Mouse (Mus musculus) liver, embryonic 14.5 days (tissue): ENCODE results near the gene Rras2. TPM values are rescaled to one million over a fixed set of nuclear protein-coding genes. Genes with fewer than 3 reads are reported as not detected.

Experiments used
- ATAC-seq: fragments of 200-750 bp; cut with Nextera tagmentation; 2 replicates; pipeline ENCODE4 v1.8.0; 2017; ENCODE audit warnings: moderate number of reproducible peaks, mild to moderate bottlenecking, moderate library complexity; ENCODE audit not compliant: insufficient read depth
- DNase-seq, 3 experiments: peaks; one replicate each; pipeline ENCODE4 v3.0.0-alpha.2; 2012 to 2013; ENCODE audit warnings: low read depth in 3 of 3, low spot score in 3 of 3
- H3K27ac ChIP-seq: fragments of 300-500 bp; sonication (generic); 2 replicates; pipeline ENCODE4 v1.5.1; 2014; ENCODE audit warnings: moderate library complexity, mild to moderate bottlenecking, control low read depth, inconsistent platforms
- H3K27me3 ChIP-seq: fragments of 300-500 bp; sonication (generic); 2 replicates; pipeline ENCODE4 v1.6.1; 2014; ENCODE audit warnings: mild to moderate bottlenecking, low read length, moderate library complexity; ENCODE audit not compliant: control insufficient read depth, insufficient read depth
- H3K36me3 ChIP-seq: fragments of 300-500 bp; sonication (generic); replicated peaks from 2 replicates; pipeline ENCODE4 v1.6.1; 2014; ENCODE audit warnings: low read depth; ENCODE audit not compliant: control insufficient read depth, insufficient read depth
- H3K4me1 ChIP-seq, 2 experiments: fragments of 200-500 bp in 1 of 2; fragments of 300-500 bp in 1 of 2; sonication (generic) in 1 of 2; replicated peaks; 2 replicates each; pipeline ENCODE4 v1.6.1; 2012 to 2014; ENCODE audit warnings: antibody characterized with exemption in 1 of 2, inconsistent platforms in 1 of 2, low read length in 1 of 2; ENCODE audit not compliant: control insufficient read depth in 2 of 2, insufficient read depth in 2 of 2
- H3K4me2 ChIP-seq: fragments of 300-500 bp; sonication (generic); 2 replicates; pipeline ENCODE4 v1.6.1; 2014; ENCODE audit warnings: low read depth, mild to moderate bottlenecking, control low read depth, moderate library complexity
- H3K4me3 ChIP-seq, 2 experiments: fragments of 200-500 bp in 1 of 2; fragments of 300-500 bp in 1 of 2; sonication (generic) in 1 of 2; 2 replicates each; pipeline ENCODE4 v1.5.1; 2012 to 2014; ENCODE audit warnings: low read depth in 2 of 2, low read length in 2 of 2, mild to moderate bottlenecking in 2 of 2, control low read depth in 1 of 2, inconsistent platforms in 1 of 2, moderate library complexity in 1 of 2; ENCODE audit not compliant: insufficient read depth in 1 of 2
- H3K9ac ChIP-seq: fragments of 300-500 bp; sonication (generic); replicated peaks from 2 replicates; pipeline ENCODE4 v1.6.1; 2014; ENCODE audit warnings: mild to moderate bottlenecking, control low read depth, moderate library complexity
- H3K9me3 ChIP-seq: fragments of 300-500 bp; sonication (generic); 2 replicates; pipeline ENCODE4 v1.6.1; 2016; ENCODE audit warnings: low read length, mixed read lengths; ENCODE audit not compliant: control insufficient read depth
- CTCF ChIP-seq: IDR thresholded peaks from 2 replicates; pipeline ENCODE4 v1.5.1; 2016; ENCODE audit warnings: antibody characterized with exemption, low read depth, control low read depth
- EP300 ChIP-seq: IDR thresholded peaks from 2 replicates; pipeline ENCODE4 v1.6.1; 2016; ENCODE audit warnings: antibody characterized with exemption, low read depth
- WGBS: fragments of 180-500 bp; shearing (Covaris S2); extraction: QIAGEN DNeasy Blood & Tissue Kit; methylation state at CpG from one replicate; pipeline ENCODE4 v1.1.7; 2014; ENCODE audit not compliant: insufficient replicate concordance; 5-methylcytosine and 5-hydroxymethylcytosine counted together
- polyA plus RNA-seq, 2 experiments: library from polyadenylated mRNA; depleted of rRNA in 1 of 2; stranded (reverse) in 1 of 2; unstranded in 1 of 2; fragments of >200 nt; fragmentation: Nextera tagmentation in 1 of 2; extraction: Ambion mirVana in 1 of 2; gene quantifications; 2 replicates each; pipeline versions ENCODE4 v1.2.1 to v1.2.3; 2012 to 2014

Rras2 gene
- polyA plus RNA-seq, 2 experiments = 5.3 to 7.9 TPM

- 47% methylated on average over 3 of the region's 3 CpGs for whole genome bisulfite sequencing
- H3K4me2 ChIP-seq = no peak overlapping the region
- H3K27ac ChIP-seq = no peak overlapping the region
- DNase-seq (no peak), ATAC-seq (no peak)
- TF ChIP-seq CTCF (no peak), EP300 (no peak)
- no peak overlapping the region for H3K9ac ChIP-seq
- H3K36me3 ChIP-seq = no peaks in the 10 kb centered on the region
- H3K27me3 ChIP-seq = no peaks in the 10 kb centered on the region
- no peaks in the 10 kb centered on the region for H3K9me3 ChIP-seq
- no peaks in the 10 kb centered on the region for H3K4me1 ChIP-seq
- H3K4me3 ChIP-seq = no peak overlapping the region
These were observed 90.2 kb downstream of the Rras2 start for GRCm38 (mm10) chr7:114027406-114027805.

- H3K4me2 ChIP-seq = no peak overlapping the region
- H3K4me3 ChIP-seq = no peak overlapping the region
- DNase-seq (no peak), ATAC-seq (no peak)
- H3K27ac ChIP-seq = no peak overlapping the region
- no peak overlapping the region for H3K9ac ChIP-seq
- TF ChIP-seq CTCF = no peak
- TF ChIP-seq EP300 = no peak
- H3K36me3 ChIP-seq = no peaks in the 10 kb centered on the region
- H3K4me1 ChIP-seq = no peaks in the 10 kb centered on the region
- 62% methylated on average over 8 of the region's 8 CpGs for WGBS
- H3K27me3 ChIP-seq = no peaks in the 10 kb centered on the region
- no peaks in the 10 kb centered on the region for H3K9me3 ChIP-seq
These were observed 90.7 kb downstream of the Rras2 start for GRCm38 (mm10) chr7:114026923-114027322.

GRCm38 (mm10) chr7:114020704-114021093 lies 96.9 kb downstream of the Rras2 start:
- H3K9ac ChIP-seq = peak overlapping the region; percentile 61
- DNase-seq = peak; percentile 30 to 54 (median 33)
- peak; percentile 87 for TF ChIP-seq CTCF
- no peak for TF ChIP-seq EP300
- H3K4me2 ChIP-seq = peak overlapping the region; percentile 72
- no peaks in the 10 kb centered on the region for H3K9me3 ChIP-seq
- no peak overlapping the region for H3K27ac ChIP-seq
- ATAC-seq = no peak
- no peaks in the 10 kb centered on the region; the same call in 1 of the 2 replicates for H3K27me3 ChIP-seq
- H3K4me3 ChIP-seq = peak overlapping the region; percentile 54 to 93
- no peaks in the 10 kb centered on the region for H3K36me3 ChIP-seq
- under 1% methylated on average over 11 of the region's 11 CpGs for WGBS
- H3K4me1 ChIP-seq = peaks cover 0 to 5% of the 10 kb centered on the region in 2 experiments; a peak in 2 of 4 replicates

- peak overlapping the region; percentile 72 for H3K4me2 ChIP-seq
- no peaks in the 10 kb centered on the region; the same call in 1 of the 2 replicates for H3K27me3 ChIP-seq
- H3K36me3 ChIP-seq = no peaks in the 10 kb centered on the region
- no peak overlapping the region for H3K27ac ChIP-seq
- no peak for DNase-seq
- peak overlapping the region; percentile 61 for H3K9ac ChIP-seq
- H3K9me3 ChIP-seq = no peaks in the 10 kb centered on the region
- WGBS = 8% methylated on average over 11 of the region's 11 CpGs
- TF ChIP-seq EP300 (no peak), CTCF (no peak)
- no peak for ATAC-seq
- H3K4me1 ChIP-seq = peaks cover 0 to 5% of the 10 kb centered on the region in 2 experiments; a peak in 2 of 4 replicates
- peak overlapping the region; percentile 54 to 93 for H3K4me3 ChIP-seq
These were observed 97.4 kb downstream of the Rras2 start for GRCm38 (mm10) chr7:114020057-114020703.

GRCm38 (mm10) chr7:114018861-114019260 lies 98.7 kb downstream of the Rras2 start:
- Histone ChIP-seq H3K4me3 (no peak overlapping the region), H3K4me2 (no peak overlapping the region), H3K9me3 (no peaks in the 10 kb centered on the region), H3K4me1 (peaks cover 0 to 5% of the 10 kb centered on the region in 2 experiments; a peak in 2 of 4 replicates), H3K27me3 (no peaks in the 10 kb centered on the region; the same call in 1 of the 2 replicates), H3K9ac (no peak overlapping the region), H3K36me3 (no peaks in the 10 kb centered on the region), H3K27ac (no peak overlapping the region)
- TF ChIP-seq CTCF (no peak), EP300 (no peak)
- ATAC-seq (no peak), DNase-seq (no peak)
- WGBS = 57% methylated on average over 3 of the region's 3 CpGs
